Mouse (Mus musculus) thymus, adult 2 months (tissue): ENCODE data around the gene Pmp22. TPM values are rescaled to one million over a fixed set of nuclear protein-coding genes. Genes with fewer than 3 reads are reported as not detected.

Experiments used
- DNase-seq: peaks from one replicate; pipeline ENCODE4 v3.0.0; 2021
- H3K27ac ChIP-seq: fragments of 200-500 bp; 2 replicates; pipeline ENCODE4 v1.5.1; 2012; ENCODE audit warnings: low read length, control low read depth; ENCODE audit not compliant: control insufficient read depth, insufficient read depth
- H3K27me3 ChIP-seq: fragments of 200-500 bp; 2 replicates; pipeline ENCODE4 v1.6.1; 2012; ENCODE audit warnings: mild to moderate bottlenecking, low read length, moderate library complexity, mixed read lengths; ENCODE audit not compliant: control insufficient read depth, insufficient read depth
- H3K36me3 ChIP-seq: fragments of 200-500 bp; 2 replicates; pipeline ENCODE4 v1.6.1; 2012; ENCODE audit warnings: mild to moderate bottlenecking, low read length, moderate library complexity; ENCODE audit not compliant: control insufficient read depth, insufficient read depth
- H3K4me1 ChIP-seq: fragments of 200-500 bp; replicated peaks from 2 replicates; pipeline ENCODE4 v1.6.1; 2012; ENCODE audit warnings: low read length; ENCODE audit not compliant: control insufficient read depth, insufficient read depth
- H3K4me3 ChIP-seq: fragments of 200-500 bp; 2 replicates; pipeline ENCODE4 v1.5.1; 2012; ENCODE audit warnings: mild to moderate bottlenecking, low read length, control low read depth, moderate library complexity; ENCODE audit not compliant: control insufficient read depth, insufficient read depth
- CTCF ChIP-seq: fragments of 200-500 bp; IDR thresholded peaks from 2 replicates; pipeline ENCODE4 v1.5.1; 2012; ENCODE audit warnings: mild to moderate bottlenecking, control low read depth, low read length, moderate library complexity, borderline replicate concordance; ENCODE audit not compliant: control insufficient read depth, poor library complexity, insufficient read depth; ENCODE audit errors: extremely low read depth
- POLR2A ChIP-seq: fragments of 200-500 bp; IDR thresholded peaks from 2 replicates; pipeline ENCODE4 v1.6.1; 2012; ENCODE audit warnings: mild to moderate bottlenecking, low read length, control low read depth, moderate library complexity; ENCODE audit not compliant: control insufficient read depth, poor library complexity, insufficient read depth; ENCODE audit errors: extremely low read depth
- WGBS: fragments of 180-500 bp; shearing (Covaris S2); methylation state at CpG from one replicate; pipeline ENCODE4 v1.1.7; 2018; 5-methylcytosine and 5-hydroxymethylcytosine counted together
- polyA plus RNA-seq: library from polyadenylated mRNA; depleted of rRNA; stranded (reverse); fragments of >200 nt; gene quantifications from 2 replicates; pipeline ENCODE4 v1.2.3, GENCODE M21; 2012; rRNA removed

Gene Pmp22
- 24.2 and 27.3 TPM in 2 replicates for polyA plus RNA-seq

DNA sequence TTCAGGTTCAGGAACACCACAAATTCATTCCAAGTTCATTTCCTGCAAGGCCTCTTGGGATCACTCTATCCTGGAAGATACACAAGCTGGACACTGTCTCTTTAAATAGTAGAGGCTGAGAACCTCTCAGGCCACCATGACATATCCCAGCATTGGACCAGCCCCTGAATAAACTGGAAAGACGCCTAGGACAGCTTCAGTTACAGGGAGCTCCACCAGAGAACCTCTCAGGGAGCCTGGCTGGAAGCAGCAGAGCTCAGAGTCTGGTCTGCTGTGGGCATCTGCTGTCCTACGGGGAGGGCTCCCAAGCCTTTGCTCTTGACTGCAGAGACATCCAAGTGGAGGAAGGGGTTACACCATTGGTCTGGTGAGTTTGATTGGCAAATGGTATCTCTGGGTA, at the start of gene Pmp22:
Gene Pmp22, plus strand, starts transcription at position 199 of the 400 bp plus-strand sequence.
- TF ChIP-seq CTCF (no peak), POLR2A (no peak)
- H3K36me3 ChIP-seq, result no peaks in the 10 kb centered on the region
- no peak within 1 kb of the TSS for H3K4me3 ChIP-seq
- H3K27ac ChIP-seq, result no peak within 1 kb of the TSS
- DNase-seq, result no peak
- no peaks in the 10 kb centered on the region for H3K4me1 ChIP-seq
- 77% methylated on average over 2 of the region's 2 CpGs for WGBS
- H3K27me3 ChIP-seq, result peaks cover 6% of the 10 kb centered on the region; the same call in 1 of the 2 replicates

DNA sequence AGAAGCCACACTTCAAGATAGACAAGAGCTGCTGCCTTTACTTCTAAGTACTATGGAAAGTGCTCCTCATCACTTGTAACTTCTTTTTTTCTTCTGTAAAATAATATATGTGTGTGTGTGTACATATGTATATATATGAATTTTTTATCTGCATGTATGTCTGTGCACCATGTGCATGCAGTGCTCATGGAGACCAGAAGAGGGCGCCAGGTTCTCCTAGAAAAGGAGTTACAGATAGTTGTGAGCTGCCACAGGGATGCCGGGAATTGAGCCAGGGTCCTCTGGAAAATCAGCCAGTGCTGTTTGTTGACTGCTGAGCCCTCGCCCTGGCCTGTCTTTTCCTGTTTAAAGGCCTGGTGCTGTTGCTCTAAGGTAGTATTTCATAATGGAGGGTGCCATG, 44.2 kb upstream of the Pmp22 start:
- H3K4me1 ChIP-seq, result no peaks in the 10 kb centered on the region
- H3K36me3 ChIP-seq, result no peaks in the 10 kb centered on the region
- WGBS, result 88% methylated on average over 3 of the region's 3 CpGs

DNA sequence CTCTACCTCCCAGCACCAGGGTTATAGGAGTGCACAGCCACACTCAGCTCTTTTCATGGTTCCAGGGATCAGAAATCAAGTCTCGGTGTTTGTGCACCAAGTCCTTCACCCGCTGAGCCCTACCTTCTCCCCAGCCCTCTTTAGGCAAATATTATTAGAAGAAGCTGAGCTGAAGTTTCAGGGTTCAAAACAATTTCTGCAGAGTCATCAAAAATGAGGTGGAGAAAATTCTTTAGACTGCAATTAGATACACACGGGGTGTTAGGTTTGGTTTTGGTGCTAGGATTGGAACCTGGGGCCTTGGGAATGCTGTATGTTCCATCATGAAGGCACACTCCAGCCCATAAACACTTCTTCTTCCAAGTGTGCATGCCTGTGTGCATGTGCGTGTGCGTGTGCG, 40.1 kb upstream of the Pmp22 start:
- Histone ChIP-seq H3K27ac (no peak overlapping the region), H3K4me3 (no peak overlapping the region), H3K27me3 (no peaks in the 10 kb centered on the region), H3K36me3 (no peaks in the 10 kb centered on the region), H3K4me1 (no peaks in the 10 kb centered on the region)
- WGBS, result 93% methylated on average over 6 of the region's 6 CpGs
- DNase-seq, result no peak
- TF ChIP-seq POLR2A (no peak), CTCF (no peak)

More for the DNA sequence above, 44.2 kb upstream of the Pmp22 start:
- no peak for DNase-seq
- Histone ChIP-seq H3K4me3 (no peak overlapping the region), H3K27ac (no peak overlapping the region), H3K27me3 (no peaks in the 10 kb centered on the region)
- TF ChIP-seq CTCF (no peak), POLR2A (no peak)

DNA sequence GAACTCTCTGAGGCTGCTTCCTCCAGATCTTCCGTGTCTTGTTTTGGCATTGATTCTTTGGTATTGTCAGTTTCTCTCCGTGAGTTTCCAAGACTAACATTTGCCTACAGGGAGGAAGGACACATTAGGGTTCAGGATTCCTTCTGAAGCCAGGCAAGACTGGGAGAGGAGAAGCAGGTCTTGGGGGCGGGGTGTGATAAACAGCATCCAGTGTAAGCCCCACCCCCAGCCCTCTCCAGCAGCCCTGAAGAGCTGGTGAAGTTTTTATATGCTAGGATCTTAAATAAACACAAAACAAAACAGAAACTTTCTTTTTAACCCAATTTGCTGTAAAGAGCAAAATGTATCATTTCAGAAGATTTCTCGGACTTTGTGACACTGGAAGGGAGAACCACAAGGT, 38.6 kb upstream of the Pmp22 start:
- WGBS, result 64% methylated on average over 4 of the region's 4 CpGs

DNA sequence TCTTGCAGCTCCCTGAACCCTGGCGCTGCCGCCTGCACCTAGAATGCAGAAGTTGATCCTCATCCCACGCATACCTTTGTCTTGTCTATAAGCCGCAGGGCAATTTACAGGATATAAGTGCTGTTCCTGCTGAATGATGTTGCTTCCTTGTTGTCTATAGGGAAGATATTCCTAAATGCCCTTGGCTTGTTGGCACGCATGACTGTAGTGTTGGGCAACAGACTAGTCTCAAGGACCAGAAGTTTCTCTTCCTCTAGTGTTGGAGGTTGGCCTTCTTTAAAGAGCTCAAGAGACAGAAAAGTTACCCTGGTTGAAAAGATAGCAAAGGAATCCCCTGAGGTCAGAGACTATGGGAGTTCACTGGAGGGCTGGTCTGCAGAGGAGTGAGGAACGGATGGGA, 37.8 kb upstream of the Pmp22 start:
- WGBS, result 86% methylated on average over 6 of the region's 6 CpGs

More for the DNA sequence above, 38.6 kb upstream of the Pmp22 start:
- no peaks in the 10 kb centered on the region for H3K36me3 ChIP-seq
- H3K4me3 ChIP-seq, result no peak overlapping the region
- TF ChIP-seq CTCF (no peak), POLR2A (no peak)
- no peak overlapping the region for H3K27ac ChIP-seq
- no peaks in the 10 kb centered on the region for H3K4me1 ChIP-seq
- no peak for DNase-seq
- H3K27me3 ChIP-seq, result no peaks in the 10 kb centered on the region

DNA sequence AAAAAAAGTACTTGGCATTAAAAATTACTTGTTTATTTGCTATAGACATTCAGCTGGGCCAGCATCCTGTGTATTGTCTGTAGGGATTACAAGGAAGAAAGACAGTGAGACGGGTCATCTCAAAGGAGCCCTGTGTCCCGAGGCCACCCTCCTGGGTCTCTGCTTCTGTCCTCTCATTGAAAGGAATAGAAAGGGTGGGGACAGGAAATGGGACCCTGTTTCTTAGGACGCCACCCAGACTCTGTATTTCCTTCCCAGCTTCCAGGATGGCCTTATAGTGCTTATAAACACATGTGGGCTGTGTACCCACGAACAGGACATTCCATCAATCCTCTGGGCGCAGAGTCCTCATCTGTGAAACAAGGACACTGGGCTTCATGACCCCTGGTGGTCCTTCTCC, 36.5 kb upstream of the Pmp22 start:
- H3K4me3 ChIP-seq, result no peak overlapping the region
- TF ChIP-seq POLR2A, result no peak
- no peak for TF ChIP-seq CTCF
- no peak overlapping the region for H3K27ac ChIP-seq
- H3K4me1 ChIP-seq, result no peaks in the 10 kb centered on the region
- H3K27me3 ChIP-seq, result no peaks in the 10 kb centered on the region
- 63% methylated on average over 5 of the region's 5 CpGs for WGBS
- no peaks in the 10 kb centered on the region for H3K36me3 ChIP-seq
- no peak for DNase-seq

More for the DNA sequence above, 37.8 kb upstream of the Pmp22 start:
- DNase-seq, result no peak
- Histone ChIP-seq H3K4me3 (no peak overlapping the region), H3K36me3 (no peaks in the 10 kb centered on the region), H3K4me1 (no peaks in the 10 kb centered on the region), H3K27ac (no peak overlapping the region), H3K27me3 (no peaks in the 10 kb centered on the region)
- no peak for TF ChIP-seq CTCF

DNA sequence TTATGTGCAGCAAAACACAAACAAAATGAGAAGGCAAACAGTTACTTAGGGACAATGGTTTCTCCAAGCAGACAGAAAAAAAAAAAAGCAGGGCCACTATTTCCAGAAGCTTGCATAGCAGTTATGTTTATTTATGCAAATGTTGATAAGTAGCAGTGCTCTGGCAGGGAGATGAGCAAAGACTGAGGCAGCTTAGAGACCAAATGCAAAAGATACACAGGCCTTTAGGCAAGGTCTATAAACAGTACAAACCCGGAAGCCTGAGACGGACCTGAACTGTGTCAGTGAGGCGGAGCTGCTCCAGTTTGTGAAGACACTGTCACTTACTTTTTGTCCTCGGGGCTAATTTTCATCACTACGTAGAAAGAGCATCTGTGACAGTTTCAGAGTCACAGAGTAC, 35.2 kb upstream of the Pmp22 start:
- no peak overlapping the region for H3K4me3 ChIP-seq
- H3K4me1 ChIP-seq, result no peaks in the 10 kb centered on the region
- H3K27me3 ChIP-seq, result no peaks in the 10 kb centered on the region
- H3K36me3 ChIP-seq, result no peaks in the 10 kb centered on the region
- H3K27ac ChIP-seq, result no peak overlapping the region
- 81% methylated on average over 5 of the region's 5 CpGs for WGBS
- TF ChIP-seq CTCF, result no peak
- TF ChIP-seq POLR2A, result no peak
- DNase-seq, result no peak
